Mouse (Mus musculus) frontal cortex, postnatal 25 days (tissue): ENCODE data around the gene Bin2.

ENCODE experiments used
- DNase-seq, 2 experiments: peaks; one replicate each; pipeline ENCODE4 v3.0.0; 2022; ENCODE audit warnings: low spot score in 2 of 2

The Bin2 gene

GRCm38 (mm10) chr15:100681770-100682169, 12.4 kb upstream of the Bin2 start:
- DNase-seq, result no peak

GRCm38 (mm10) chr15:100680381-100680780, 11.0 kb upstream of the Bin2 start:
- DNase-seq, result no peak

- no peak for DNase-seq
Observed at GRCm38 (mm10) chr15:100679005-100679404, 9.7 kb upstream of the Bin2 start.

- no peak for DNase-seq
Observed at GRCm38 (mm10) chr15:100678581-100678980, 9.2 kb upstream of the Bin2 start.

GRCm38 (mm10) chr15:100677675-100678074, 8.3 kb upstream of the Bin2 start:
- DNase-seq, result no peak

GRCm38 (mm10) chr15:100676521-100676920, 7.2 kb upstream of the Bin2 start:
- no peak for DNase-seq

GRCm38 (mm10) chr15:100675486-100675885, 6.1 kb upstream of the Bin2 start:
- no peak for DNase-seq

- DNase-seq, result no peak
Observed at GRCm38 (mm10) chr15:100674566-100674965, 5.2 kb upstream of the Bin2 start.

GRCm38 (mm10) chr15:100673585-100674391, 4.4 kb upstream of the Bin2 start:
- DNase-seq, result no peak

GRCm38 (mm10) chr15:100670833-100671232, 1.5 kb upstream of the Bin2 start:
- DNase-seq, result no peak

GRCm38 (mm10) chr15:100670004-100670403, 651 bp upstream of the Bin2 start:
- DNase-seq, result no peak

- no peak for DNase-seq
Observed at GRCm38 (mm10) chr15:100667871-100668545, 1.3 kb downstream of the Bin2 start.

GRCm38 (mm10) chr15:100667420-100667819, 1.9 kb downstream of the Bin2 start:
- DNase-seq, result no peak

GRCm38 (mm10) chr15:100666851-100667250, 2.5 kb downstream of the Bin2 start:
- DNase-seq, result no peak

GRCm38 (mm10) chr15:100666219-100666696, 3.1 kb downstream of the Bin2 start:
- DNase-seq, result no peak

GRCm38 (mm10) chr15:100665411-100666218, 3.7 kb downstream of the Bin2 start:
- no peak for DNase-seq

GRCm38 (mm10) chr15:100664813-100665274, 4.5 kb downstream of the Bin2 start:
- DNase-seq, result no peak

GRCm38 (mm10) chr15:100660805-100661204, 8.5 kb downstream of the Bin2 start:
- DNase-seq, result no peak

GRCm38 (mm10) chr15:100660306-100660705, 9.0 kb downstream of the Bin2 start:
- no peak for DNase-seq

- no peak for DNase-seq
Observed at GRCm38 (mm10) chr15:100655201-100655600, 14.2 kb downstream of the Bin2 start.

- DNase-seq, result no peak
Observed at GRCm38 (mm10) chr15:100654271-100654670, 15.1 kb downstream of the Bin2 start.

- no peak for DNase-seq
Observed at GRCm38 (mm10) chr15:100651610-100652009, 17.7 kb downstream of the Bin2 start.
